Mouse (Mus musculus) heart, adult 8-10 months (tissue): Measurements from ENCODE around the gene Adgra1. TPM values are rescaled to one million over a fixed set of nuclear protein-coding genes. Genes with fewer than 3 reads are reported as not detected.

Source experiments
- DNase-seq: peaks from one replicate; pipeline ENCODE4 v3.0.0; 2022; ENCODE audit warnings: low spot score
- total RNA-seq, 4 experiments: library from RNA; stranded (reverse); gene quantifications; 2 replicates each; pipeline ENCODE4 v1.2.4; 2022

Adgra1 gene
- total RNA-seq = under 1 TPM in 2 of 4 experiments, not detected in 2; 0.06 to 0.09 TPM

- peak; percentile 32 for DNase-seq
Measured at GRCm38 (mm10) chr7:139834036-139834435, at the start of gene Adgra1. Adgra1 (plus strand) TSS chr7:139834174.

- DNase-seq = no peak
Measured at GRCm38 (mm10) chr7:139787382-139787781, 46.6 kb upstream of the Adgra1 start.

- DNase-seq = no peak
Measured at GRCm38 (mm10) chr7:139788927-139789326, 45.0 kb upstream of the Adgra1 start.

- no peak for DNase-seq
Measured at GRCm38 (mm10) chr7:139789718-139790117, 44.3 kb upstream of the Adgra1 start.

GRCm38 (mm10) chr7:139791601-139792000 lies 42.4 kb upstream of the Adgra1 start:
- no peak for DNase-seq

GRCm38 (mm10) chr7:139795004-139795605 lies 38.9 kb upstream of the Adgra1 start:
- no peak for DNase-seq

- DNase-seq = no peak
Measured at GRCm38 (mm10) chr7:139797186-139798109, 36.5 kb upstream of the Adgra1 start.

GRCm38 (mm10) chr7:139806175-139806601 lies 27.8 kb upstream of the Adgra1 start:
- DNase-seq = no peak

GRCm38 (mm10) chr7:139810036-139810435 lies 23.9 kb upstream of the Adgra1 start:
- no peak for DNase-seq

- no peak for DNase-seq
Measured at GRCm38 (mm10) chr7:139811706-139812105, 22.3 kb upstream of the Adgra1 start.

- no peak for DNase-seq
Measured at GRCm38 (mm10) chr7:139813577-139814207, 20.3 kb upstream of the Adgra1 start.

- peak; percentile 24 for DNase-seq
Measured at GRCm38 (mm10) chr7:139822301-139823010, 11.5 kb upstream of the Adgra1 start.

- no peak for DNase-seq
Measured at GRCm38 (mm10) chr7:139827687-139828086, 6.3 kb upstream of the Adgra1 start.

- no peak for DNase-seq
Measured at GRCm38 (mm10) chr7:139833532-139833931, 442 bp upstream of the Adgra1 start.

GRCm38 (mm10) chr7:139835140-139836131 lies 1.5 kb downstream of the Adgra1 start:
- DNase-seq = no peak

- no peak for DNase-seq
Measured at GRCm38 (mm10) chr7:139840443-139841168, 6.6 kb downstream of the Adgra1 start.

GRCm38 (mm10) chr7:139842397-139842796 lies 8.4 kb downstream of the Adgra1 start:
- DNase-seq = no peak

- no peak for DNase-seq
Measured at GRCm38 (mm10) chr7:139843140-139843539, 9.2 kb downstream of the Adgra1 start.

GRCm38 (mm10) chr7:139843776-139844175 lies 9.8 kb downstream of the Adgra1 start:
- DNase-seq = no peak

GRCm38 (mm10) chr7:139845101-139845500 lies 11.1 kb downstream of the Adgra1 start:
- DNase-seq = no peak
